Mouse (Mus musculus) lung, adult 2 months (tissue): ENCODE measurements at regions not wholly inside any gene's neighbourhood (a gene's known extent, or its start where the extent isn't known, plus 50 kb on each side); places are given as distances from the start of the nearest gene placed in this dataset.

Source experiments
- CTCF ChIP-seq: fragments of 200-500 bp; IDR thresholded peaks from 2 replicates; pipeline ENCODE4 v1.5.1; 2011; ENCODE audit warnings: mild to moderate bottlenecking, low read length, control low read depth; ENCODE audit not compliant: insufficient read depth
- POLR2A ChIP-seq: fragments of 200-500 bp; IDR thresholded peaks from 2 replicates; pipeline ENCODE4 v1.6.1; 2011; ENCODE audit warnings: low read depth, mild to moderate bottlenecking, control low read depth, low read length, borderline replicate concordance; ENCODE audit errors: extremely low read depth

- TF ChIP-seq CTCF (no peak), POLR2A (no peak)
These were observed 365.2 kb downstream of the Edem1 start for GRCm38 (mm10) chr6:109193603-109194002.
